ENCODE assay signal across 11 mouse cellular contexts in genomic region chr10:109999904-110000303, GRCm38 (mm10).
DNase-seq lines count a peak whose midpoint lies in the region; ATAC-seq and TF ChIP-seq lines count a peak whose summit lies in the region.
"Had no signal": no experiment of that assay in that cellular context is flagged by ENCODE, and none has a peak within 500 bp of the region (broad histone marks: within the 10 kb centered on the region; RNA-seq: fewer than 3 reads in every experiment).

No protein-coding gene starts in this region.

- no peak overlapping the region for H3K9ac ChIP-seq in kidney, embryonic 16.5 days (replicated peaks; ENCODE audit: low read length)
- H3K9ac ChIP-seq: neural tube, embryonic 13.5 days had no signal

- H3K27me3 ChIP-seq in kidney, embryonic 16.5 days (ENCODE audit: insufficient read depth, low read length) = no peaks in the 10 kb centered on the region
- no peaks in the 10 kb centered on the region for H3K27me3 ChIP-seq in thymus, adult 2 months (ENCODE audit: control insufficient read depth, insufficient read depth, low read length)
- H3K27me3 ChIP-seq: neural tube, embryonic 13.5 days had no signal

- H3K9me3 ChIP-seq in kidney, embryonic 16.5 days (ENCODE audit: low read length) = no peaks in the 10 kb centered on the region
- H3K9me3 ChIP-seq: neural tube, embryonic 13.5 days had no signal

- TF ChIP-seq CTCF in thymus, adult 2 months (IDR thresholded peaks at IDR 0.05; ENCODE audit: borderline replicate concordance, control insufficient read depth, extremely low read depth, insufficient read depth, low read length, poor library complexity) = no peak

- WGBS in kidney, embryonic 16.5 days = 47% methylated on average over 10 of the region's 10 CpGs
- WGBS in thymus, adult 2 months = 91% methylated on average over 10 of the region's 10 CpGs

- DNase-seq in adrenal gland, postnatal 25 days = peak; percentile 3
- DNase-seq in adrenal gland, postnatal 4 days (ENCODE audit: low spot score in 2 of 2) = no peak
- DNase-seq in kidney, adult 18-20 months = no peak
- peak; percentile 21 for DNase-seq in fibroblast of lung, adult 2 months (ENCODE audit: low read depth)
- DNase-seq in retina, embryonic 14.5 days (ENCODE audit: low spot score) = peak; percentile 36
- no peak for DNase-seq in layer of hippocampus, postnatal 10 days (ENCODE audit: low spot score in 2 of 2)
- no peak for DNase-seq in thymus, adult 2 months
- DNase-seq: lung, postnatal 10 days had no signal

- H3K36me3 ChIP-seq in kidney, embryonic 16.5 days (ENCODE audit: insufficient read depth, low read length) = no peaks in the 10 kb centered on the region
- no peaks in the 10 kb centered on the region for H3K36me3 ChIP-seq in thymus, adult 2 months (ENCODE audit: control insufficient read depth, insufficient read depth, low read length)
- H3K36me3 ChIP-seq: neural tube, embryonic 13.5 days had no signal

- peak overlapping the region; percentile 13 for H3K4me3 ChIP-seq in kidney, embryonic 16.5 days (ENCODE audit: low read length)
- H3K4me3 ChIP-seq in thymus, adult 2 months (ENCODE audit: control insufficient read depth, insufficient read depth, low read length) = no peak overlapping the region
- H3K4me3 ChIP-seq: neural tube, embryonic 13.5 days had no signal

- no peak for TF ChIP-seq POLR2A in thymus, adult 2 months (IDR thresholded peaks at IDR 0.05; ENCODE audit: control insufficient read depth, extremely low read depth, insufficient read depth, low read length, poor library complexity)

- H3K4me1 ChIP-seq in kidney, embryonic 16.5 days (ENCODE audit: insufficient read depth, low read length) = 0 out of 2 replicates have a peak, but pooled peaks cover 3% of the 10 kb centered on the region
- H3K4me1 ChIP-seq in thymus, adult 2 months (replicated peaks; ENCODE audit: control insufficient read depth, insufficient read depth, low read length) = no peaks in the 10 kb centered on the region

- peak overlapping the region; percentile 17 for H3K27ac ChIP-seq in kidney, embryonic 16.5 days (ENCODE audit: low read length)
- no peak overlapping the region for H3K27ac ChIP-seq in thymus, adult 2 months (ENCODE audit: control insufficient read depth, insufficient read depth, low read length)
- H3K27ac ChIP-seq: neural tube, embryonic 13.5 days had no signal

- ATAC-seq in kidney, embryonic 16.5 days (ENCODE audit: low FRiP score, low TSS enrichment) = no peak
- ATAC-seq: inflammation-experienced regulatory T-cells, adult 6 months had no signal

- H3K4me2 ChIP-seq in kidney, embryonic 16.5 days (replicated peaks; ENCODE audit: low read depth, low read length) = peak overlapping the region; percentile 40
- H3K4me2 ChIP-seq: neural tube, embryonic 13.5 days had no signal

Comparison
In these comparisons a context has a peak if more than half of its experiments do, and no peak if none do; other contexts are left out.
1. DNase-seq: peak in adrenal gland, postnatal 25 days (single experiment), fibroblast of lung, adult 2 months (single experiment) and retina, embryonic 14.5 days (single experiment); none in adrenal gland, postnatal 4 days (0 of 2), kidney, adult 18-20 months (single experiment), layer of hippocampus, postnatal 10 days (0 of 2) and thymus, adult 2 months (single experiment).